Mouse (Mus musculus): Measurements from ENCODE around the gene Wasf1. TPM values are rescaled to one million over a fixed set of nuclear protein-coding genes. Genes with fewer than 3 reads are reported as not detected.

The Wasf1 gene
- polyA plus RNA-seq, 1 experiment from 2014 or later: 2.1 TPM

DNA sequence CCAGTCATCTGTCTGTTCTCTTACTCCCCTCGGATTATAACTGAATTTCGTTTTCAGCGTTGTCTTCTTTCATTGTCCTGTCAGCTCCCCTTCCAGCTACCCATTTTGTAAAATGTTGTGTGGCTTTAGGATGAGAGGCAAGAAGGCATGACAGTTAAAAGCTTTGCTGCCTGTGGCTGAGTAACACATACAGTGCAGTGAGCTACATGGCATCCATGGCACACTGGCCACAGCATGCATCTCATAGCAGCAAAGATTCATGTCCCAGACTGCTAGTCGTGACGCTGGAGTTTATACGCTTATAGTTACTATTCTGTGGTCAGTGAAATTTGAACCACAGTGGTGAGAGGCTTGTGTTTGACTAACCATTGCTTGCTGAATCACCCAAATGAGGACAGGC, 36.2 kb downstream of the Wasf1 start:
- H3K27ac ChIP-seq (ENCODE audit: low read length): no peak overlapping the region
- no peaks in the 10 kb centered on the region for H3K36me3 ChIP-seq (ENCODE audit: insufficient read depth, low read length)
- H3K4me1 ChIP-seq (ENCODE audit: insufficient read depth, low read depth, low read length): no peaks in the 10 kb centered on the region
- TF ChIP-seq EP300 (IDR thresholded peaks at IDR 0.05) (no peak), CTCF (IDR thresholded peaks at IDR 0.05) (no peak)
- H3K9me3 ChIP-seq (ENCODE audit: low read length): no peaks in the 10 kb centered on the region
- no peak overlapping the region for H3K4me3 ChIP-seq (ENCODE audit: low read depth, low read length)
- no peak for DNase-seq (ENCODE audit: low spot score)
- no peak overlapping the region for H3K9ac ChIP-seq (replicated peaks; ENCODE audit: low read depth)
- H3K27me3 ChIP-seq (replicated peaks; ENCODE audit: insufficient read depth, low read length): no peaks in the 10 kb centered on the region
- no peak overlapping the region for H3K4me2 ChIP-seq (replicated peaks; ENCODE audit: low read depth, low read length)
- no peak for ATAC-seq
- 80% methylated on average over 6 of the region's 6 CpGs for WGBS

DNA sequence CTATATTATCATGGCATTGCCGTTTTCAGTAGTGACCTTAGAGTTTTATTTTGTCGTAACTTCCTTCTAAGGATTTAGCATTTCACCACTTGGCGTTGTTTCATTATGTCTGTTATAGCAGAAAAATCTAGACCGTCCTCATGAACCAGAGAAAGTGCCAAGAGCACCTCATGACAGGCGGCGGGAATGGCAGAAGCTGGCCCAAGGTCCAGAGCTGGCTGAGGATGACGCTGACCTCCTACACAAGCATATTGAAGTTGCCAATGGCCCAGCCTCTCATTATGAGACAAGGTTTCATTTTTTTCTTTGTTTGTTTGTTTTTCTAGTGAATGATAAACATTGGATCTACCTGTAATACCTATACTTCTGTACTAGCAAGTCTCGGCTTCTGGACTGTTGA, 49.7 kb downstream of the Wasf1 start:
- no peak overlapping the region for H3K27ac ChIP-seq (ENCODE audit: low read length)
- no peak overlapping the region for H3K4me2 ChIP-seq (replicated peaks; ENCODE audit: low read depth, low read length)
- H3K9me3 ChIP-seq (ENCODE audit: low read length): no peaks in the 10 kb centered on the region
- no peaks in the 10 kb centered on the region for H3K4me1 ChIP-seq (ENCODE audit: insufficient read depth, low read depth, low read length)
- TF ChIP-seq CTCF (IDR thresholded peaks at IDR 0.05) (no peak), EP300 (IDR thresholded peaks at IDR 0.05) (no peak)
- H3K36me3 ChIP-seq (ENCODE audit: insufficient read depth, low read length): no peaks in the 10 kb centered on the region
- no peaks in the 10 kb centered on the region for H3K27me3 ChIP-seq (replicated peaks; ENCODE audit: insufficient read depth, low read length)
- 90% methylated on average over 8 of the region's 8 CpGs for WGBS
- H3K9ac ChIP-seq (replicated peaks; ENCODE audit: low read depth): no peak overlapping the region
- ATAC-seq: no peak
- DNase-seq (ENCODE audit: low spot score): no peak
- no peak overlapping the region for H3K4me3 ChIP-seq (ENCODE audit: low read depth, low read length)

DNA sequence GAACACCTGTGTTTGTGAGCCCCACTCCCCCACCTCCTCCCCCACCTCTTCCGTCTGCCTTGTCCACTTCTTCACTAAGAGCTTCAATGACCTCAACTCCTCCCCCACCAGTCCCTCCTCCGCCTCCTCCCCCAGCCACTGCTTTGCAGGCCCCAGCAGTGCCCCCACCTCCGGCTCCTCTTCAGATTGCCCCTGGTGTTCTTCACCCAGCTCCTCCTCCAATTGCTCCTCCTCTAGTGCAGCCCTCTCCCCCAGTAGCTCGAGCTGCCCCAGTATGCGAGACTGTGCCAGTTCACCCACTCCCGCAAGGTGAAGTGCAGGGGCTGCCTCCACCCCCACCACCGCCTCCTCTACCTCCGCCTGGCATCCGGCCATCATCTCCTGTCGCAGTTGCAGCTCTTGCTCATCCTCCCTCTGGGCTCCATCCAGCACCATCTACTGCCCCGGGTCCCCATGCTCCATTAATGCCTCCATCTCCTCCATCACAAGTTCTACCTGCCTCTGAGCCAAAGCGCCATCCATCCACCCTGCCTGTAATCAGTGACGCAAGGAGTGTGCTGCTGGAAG, 53.0 kb downstream of the Wasf1 start:
- Histone ChIP-seq H3K27me3 (replicated peaks; ENCODE audit: insufficient read depth, low read length) (no peaks in the 10 kb centered on the region), H3K4me1 (ENCODE audit: insufficient read depth, low read depth, low read length) (no peaks in the 10 kb centered on the region), H3K27ac (ENCODE audit: low read length) (no peak overlapping the region), H3K9me3 (ENCODE audit: low read length) (no peaks in the 10 kb centered on the region), H3K4me3 (ENCODE audit: low read depth, low read length) (no peak overlapping the region), H3K4me2 (replicated peaks; ENCODE audit: low read depth, low read length) (no peak overlapping the region), H3K36me3 (ENCODE audit: insufficient read depth, low read length) (no peaks in the 10 kb centered on the region), H3K9ac (replicated peaks; ENCODE audit: low read depth) (no peak overlapping the region)
- 72% methylated on average over 13 of the region's 13 CpGs for WGBS
- no peak for TF ChIP-seq CTCF (IDR thresholded peaks at IDR 0.05)
- TF ChIP-seq EP300 (IDR thresholded peaks at IDR 0.05): no peak
- DNase-seq (ENCODE audit: low spot score) (peak; percentile 22), ATAC-seq (no peak)

DNA sequence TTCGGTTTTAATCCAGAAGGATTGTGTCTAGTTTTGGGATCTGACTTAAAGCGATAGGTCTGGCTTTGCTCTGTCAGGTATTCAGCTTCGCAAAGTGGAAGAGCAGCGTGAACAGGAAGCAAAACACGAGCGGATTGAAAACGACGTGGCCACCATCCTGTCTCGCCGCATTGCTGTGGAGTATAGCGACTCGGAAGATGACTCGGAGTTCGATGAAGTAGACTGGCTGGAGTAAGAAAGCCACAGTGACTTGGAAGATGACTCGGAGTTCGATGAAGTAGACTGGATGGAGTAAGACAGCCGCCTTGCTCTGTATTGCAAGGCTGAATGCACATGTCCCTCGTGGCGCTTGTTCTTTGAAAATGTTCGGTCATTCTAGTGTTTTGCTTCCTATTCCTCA, 54.3 kb downstream of the Wasf1 start:
- WGBS: 93% methylated on average over 20 of the region's 20 CpGs
- TF ChIP-seq EP300 (IDR thresholded peaks at IDR 0.05) (no peak), CTCF (IDR thresholded peaks at IDR 0.05) (no peak)
- H3K27me3 ChIP-seq (replicated peaks; ENCODE audit: insufficient read depth, low read length): no peaks in the 10 kb centered on the region
- no peak overlapping the region for H3K27ac ChIP-seq (ENCODE audit: low read length)
- no peak overlapping the region for H3K4me3 ChIP-seq (ENCODE audit: low read depth, low read length)
- H3K36me3 ChIP-seq (ENCODE audit: insufficient read depth, low read length): no peaks in the 10 kb centered on the region
- DNase-seq (ENCODE audit: low spot score) (no peak), ATAC-seq (no peak)
- H3K9ac ChIP-seq (replicated peaks; ENCODE audit: low read depth): no peak overlapping the region
- H3K4me2 ChIP-seq (replicated peaks; ENCODE audit: low read depth, low read length): no peak overlapping the region
- H3K4me1 ChIP-seq (ENCODE audit: insufficient read depth, low read depth, low read length): no peaks in the 10 kb centered on the region
- H3K9me3 ChIP-seq (ENCODE audit: low read length): no peaks in the 10 kb centered on the region

DNA sequence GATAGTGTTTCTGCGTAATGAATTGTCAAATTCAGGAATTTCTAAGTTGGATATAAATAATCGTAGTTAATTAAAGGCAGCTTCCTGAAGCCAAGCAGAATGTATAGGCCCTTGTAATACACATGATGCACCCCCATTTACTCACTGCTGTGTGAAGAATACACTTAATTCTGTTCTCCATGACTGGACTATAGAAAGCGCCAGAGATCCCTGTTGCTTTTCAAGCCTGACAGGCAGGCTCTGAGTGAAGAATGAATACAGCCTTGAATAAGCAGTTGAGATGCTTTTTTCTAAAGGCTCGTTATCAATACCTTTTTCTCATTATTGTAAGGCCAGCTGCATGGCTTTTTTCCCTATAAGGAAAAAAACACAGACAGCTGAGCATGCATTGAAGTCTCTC, 59.4 kb downstream of the Wasf1 start:
- Histone ChIP-seq H3K4me2 (replicated peaks; ENCODE audit: low read depth, low read length) (no peak overlapping the region), H3K9ac (replicated peaks; ENCODE audit: low read depth) (no peak overlapping the region), H3K27ac (ENCODE audit: low read length) (no peak overlapping the region), H3K27me3 (replicated peaks; ENCODE audit: insufficient read depth, low read length) (no peaks in the 10 kb centered on the region), H3K9me3 (ENCODE audit: low read length) (no peaks in the 10 kb centered on the region), H3K4me3 (ENCODE audit: low read depth, low read length) (no peak overlapping the region), H3K4me1 (ENCODE audit: insufficient read depth, low read depth, low read length) (no peaks in the 10 kb centered on the region), H3K36me3 (ENCODE audit: insufficient read depth, low read length) (no peaks in the 10 kb centered on the region)
- no peak for ATAC-seq
- 88% methylated on average over 4 of the region's 4 CpGs for WGBS
- DNase-seq (ENCODE audit: low spot score): no peak
- no peak for TF ChIP-seq CTCF (IDR thresholded peaks at IDR 0.05)
- no peak for TF ChIP-seq EP300 (IDR thresholded peaks at IDR 0.05)

DNA sequence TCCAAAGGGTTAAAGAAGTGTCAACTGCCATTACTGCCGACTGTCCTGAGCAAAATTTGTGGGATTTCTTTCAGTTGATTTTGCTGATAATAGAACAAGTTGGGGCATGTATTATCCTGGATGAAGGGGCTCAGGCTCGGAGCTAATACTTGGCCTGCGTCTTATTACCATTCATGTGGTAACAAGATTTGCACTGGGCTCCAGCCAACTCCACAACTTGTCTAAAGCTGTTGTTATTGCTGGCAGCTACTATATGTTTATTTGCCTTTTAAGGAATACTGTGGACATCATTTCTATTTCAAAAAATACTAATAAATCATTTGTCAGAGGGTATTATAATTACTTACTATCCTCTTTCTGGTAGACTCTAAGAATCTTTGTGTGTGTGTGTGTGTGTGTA, 66.9 kb downstream of the Wasf1 start:
- Histone ChIP-seq H3K4me1 (ENCODE audit: insufficient read depth, low read depth, low read length) (no peaks in the 10 kb centered on the region), H3K36me3 (ENCODE audit: insufficient read depth, low read length) (no peaks in the 10 kb centered on the region), H3K4me3 (ENCODE audit: low read depth, low read length) (no peak overlapping the region), H3K9me3 (ENCODE audit: low read length) (no peaks in the 10 kb centered on the region), H3K4me2 (replicated peaks; ENCODE audit: low read depth, low read length) (no peak overlapping the region), H3K27me3 (replicated peaks; ENCODE audit: insufficient read depth, low read length) (no peaks in the 10 kb centered on the region), H3K27ac (ENCODE audit: low read length) (no peak overlapping the region), H3K9ac (replicated peaks; ENCODE audit: low read depth) (no peak overlapping the region)
- WGBS: 38% methylated on average over 3 of the region's 3 CpGs
- ATAC-seq: no peak
- no peak for TF ChIP-seq CTCF (IDR thresholded peaks at IDR 0.05)
- TF ChIP-seq EP300 (IDR thresholded peaks at IDR 0.05): no peak
- no peak for DNase-seq (ENCODE audit: low spot score)

DNA sequence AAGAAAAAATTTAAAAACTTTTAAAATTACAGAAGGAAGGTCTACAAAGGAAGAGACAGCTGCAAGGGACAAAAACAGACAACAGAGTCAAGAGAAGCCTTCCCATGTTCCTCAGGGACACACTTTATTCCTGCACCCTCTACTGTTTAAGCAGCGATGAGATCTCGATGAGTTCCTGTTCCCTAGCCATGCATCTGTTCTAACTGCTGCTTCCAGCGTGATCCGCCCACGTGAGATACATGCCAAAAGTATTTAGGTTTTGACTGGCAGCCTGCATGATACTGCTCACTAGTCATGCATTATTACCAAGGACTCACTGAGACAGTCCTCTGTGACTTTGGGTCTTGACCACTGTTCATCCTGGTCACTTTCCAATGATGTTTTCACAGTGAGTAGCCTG, 72.9 kb downstream of the Wasf1 start:
- no peak overlapping the region for H3K9ac ChIP-seq (replicated peaks; ENCODE audit: low read depth)
- DNase-seq (ENCODE audit: low spot score) (no peak), ATAC-seq (no peak)
- H3K36me3 ChIP-seq (ENCODE audit: insufficient read depth, low read length): no peaks in the 10 kb centered on the region
- no peaks in the 10 kb centered on the region for H3K4me1 ChIP-seq (ENCODE audit: insufficient read depth, low read depth, low read length)
- H3K27me3 ChIP-seq (replicated peaks; ENCODE audit: insufficient read depth, low read length): no peaks in the 10 kb centered on the region
- H3K4me3 ChIP-seq (ENCODE audit: low read depth, low read length): no peak overlapping the region
- 91% methylated on average over 5 of the region's 5 CpGs for WGBS
- no peak overlapping the region for H3K27ac ChIP-seq (ENCODE audit: low read length)
- H3K9me3 ChIP-seq (ENCODE audit: low read length): no peaks in the 10 kb centered on the region
- TF ChIP-seq CTCF (IDR thresholded peaks at IDR 0.05) (no peak), EP300 (IDR thresholded peaks at IDR 0.05) (no peak)
- no peak overlapping the region for H3K4me2 ChIP-seq (replicated peaks; ENCODE audit: low read depth, low read length)
